Mouse (Mus musculus): ENCODE results near the gene Tab1. TPM values are rescaled to one million over a fixed set of nuclear protein-coding genes. Genes with fewer than 3 reads are reported as not detected.

Tab1 gene
- polyA plus RNA-seq, 1 experiment from 2014 or later = 44.0 TPM

DNA sequence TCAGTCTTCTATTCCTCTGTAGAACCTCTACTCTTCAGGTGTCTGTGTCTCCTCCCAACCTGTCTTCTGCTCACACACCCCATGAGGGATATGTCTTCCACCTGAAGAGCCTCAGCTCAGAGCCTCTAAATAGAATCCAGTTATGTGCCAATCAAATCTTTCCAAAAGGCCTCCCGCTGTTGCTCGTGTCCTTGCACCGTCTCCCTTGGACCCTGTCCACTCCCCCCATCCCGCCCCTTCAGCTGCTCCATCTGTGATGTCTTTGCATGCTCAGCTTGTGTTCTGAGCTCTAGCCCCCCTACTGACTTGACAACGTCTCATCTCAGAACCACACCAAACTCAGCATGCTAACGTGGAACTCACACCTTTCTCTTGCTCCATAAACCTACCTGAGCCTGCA is 1.5 kb upstream of the Tab1 start:
- H3K9ac ChIP-seq = no peak overlapping the region
- WGBS = 71% methylated on average over 6 of the region's 6 CpGs
- H3K36me3 ChIP-seq = 0 out of 2 replicates have a peak, but pooled peaks cover under 1% of the 10 kb centered on the region
- H3K27me3 ChIP-seq = no peaks in the 10 kb centered on the region
- no peaks in the 10 kb centered on the region for H3K9me3 ChIP-seq (replicated peaks)
- H3K4me1 ChIP-seq = peaks cover 19% of the 10 kb centered on the region
- no peak overlapping the region for H3K4me3 ChIP-seq
- no peak overlapping the region for H3K27ac ChIP-seq
- ATAC-seq (ENCODE audit: low FRiP score) = no peak
- H3K4me2 ChIP-seq (replicated peaks) = no peak overlapping the region

DNA sequence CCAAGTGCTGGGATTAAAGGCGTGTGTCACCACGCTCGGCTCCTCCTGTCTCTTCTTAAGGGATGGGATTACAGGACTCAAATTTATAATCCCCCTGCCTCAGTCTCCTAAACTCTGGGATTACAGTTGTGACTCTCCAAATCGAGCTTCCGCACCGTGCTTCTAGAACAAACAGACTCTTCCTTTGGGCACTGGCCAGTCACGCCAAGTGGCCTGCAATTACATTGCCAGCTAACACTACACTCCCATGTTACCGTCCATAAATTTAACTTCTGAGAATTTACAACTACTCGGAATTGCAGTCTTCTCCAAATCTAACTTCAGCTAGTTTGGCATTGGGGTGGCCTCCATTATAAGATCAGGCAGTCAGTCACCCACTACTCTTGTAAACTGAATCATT is 475 bp upstream of the Tab1 start:
- Histone ChIP-seq H3K36me3 (0 out of 2 replicates have a peak, but pooled peaks cover 8% of the 10 kb centered on the region), H3K27ac (no peak overlapping the region), H3K9ac (no peak overlapping the region), H3K27me3 (no peaks in the 10 kb centered on the region), H3K4me2 (replicated peaks) (peak overlapping the region; percentile 63), H3K4me3 (peak overlapping the region; percentile 70), H3K9me3 (replicated peaks) (no peaks in the 10 kb centered on the region), H3K4me1 (peaks cover 21% of the 10 kb centered on the region)
- peak; percentile 1; the same call in 1 of the 2 replicates for ATAC-seq (ENCODE audit: low FRiP score)
- 81% methylated on average over 9 of the region's 9 CpGs for WGBS

DNA sequence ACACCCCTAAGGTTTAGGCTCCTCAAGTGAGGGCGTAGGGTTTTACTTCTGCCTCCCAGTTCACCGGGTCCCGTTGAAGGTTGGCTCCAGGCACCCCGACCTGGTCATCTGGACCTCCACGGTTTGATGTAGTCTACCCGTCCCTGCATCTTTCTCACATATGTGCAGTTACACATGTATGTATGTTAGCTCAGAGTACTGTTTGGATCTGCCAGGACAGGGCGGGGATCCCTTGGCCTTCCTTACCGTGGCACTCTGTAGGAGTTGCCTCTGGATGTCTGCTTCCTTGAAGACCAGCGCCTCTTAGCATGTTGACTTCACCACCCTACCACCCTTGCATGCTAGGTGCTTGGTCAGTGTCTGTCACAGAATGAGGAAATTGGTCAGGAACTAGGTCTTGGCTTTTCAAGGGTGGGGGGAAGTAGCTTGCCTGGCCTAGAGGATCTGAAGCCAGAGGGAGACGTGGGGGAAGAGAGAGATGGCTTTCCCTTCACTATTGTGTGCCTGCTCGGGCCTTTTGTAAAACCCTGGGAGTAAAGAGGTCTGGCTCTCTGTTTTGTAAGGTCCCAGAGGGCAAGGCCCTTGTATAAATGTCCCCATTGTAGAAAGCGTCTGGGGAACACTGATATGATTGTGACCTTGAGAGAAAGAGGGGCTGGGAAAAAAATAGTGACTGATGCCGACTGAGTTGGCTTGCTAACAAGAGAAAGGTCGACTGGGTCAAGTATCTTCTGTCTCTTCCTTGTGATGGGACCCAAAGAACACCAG is 939 bp downstream of the Tab1 start:
- H3K4me3 ChIP-seq = peak overlapping the region; percentile 70
- H3K4me1 ChIP-seq = peaks cover 33% of the 10 kb centered on the region
- 0 out of 2 replicates have a peak, but pooled peaks cover 8% of the 10 kb centered on the region for H3K36me3 ChIP-seq
- H3K4me2 ChIP-seq (replicated peaks) = peak overlapping the region; percentile 63
- ATAC-seq (ENCODE audit: low FRiP score) = peak; percentile 9; the same call in 1 of the 2 replicates
- H3K27me3 ChIP-seq = no peaks in the 10 kb centered on the region
- no peaks in the 10 kb centered on the region for H3K9me3 ChIP-seq (replicated peaks)
- 13% methylated on average over 14 of the region's 14 CpGs for WGBS
- peak overlapping the region; percentile 83 for H3K9ac ChIP-seq
- H3K27ac ChIP-seq = peak overlapping the region; percentile 99

DNA sequence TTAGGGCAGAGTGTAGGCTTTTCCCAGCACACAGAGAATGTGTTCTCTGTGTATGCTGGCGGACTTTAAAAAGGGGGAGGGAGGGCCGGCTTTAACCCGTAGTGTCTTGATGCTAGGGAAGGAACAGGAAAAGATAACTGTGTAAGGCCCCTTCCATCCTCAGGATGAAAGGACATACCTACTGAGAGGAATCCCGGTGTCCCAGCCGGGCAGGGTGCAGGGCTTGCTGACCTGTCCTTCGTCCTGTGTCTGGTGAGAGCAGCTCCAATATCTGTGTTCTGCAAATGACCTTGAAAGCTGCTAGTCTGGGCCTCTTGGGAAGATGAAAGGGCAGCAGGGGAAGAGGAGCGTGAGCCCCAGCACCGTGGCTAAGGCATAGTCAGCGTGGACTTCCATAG is 1.5 kb downstream of the Tab1 start:
- 53% methylated on average over 9 of the region's 9 CpGs for WGBS
- Histone ChIP-seq H3K4me1 (peaks cover 33% of the 10 kb centered on the region), H3K27ac (peak overlapping the region; percentile 99), H3K9me3 (replicated peaks) (no peaks in the 10 kb centered on the region), H3K36me3 (0 out of 2 replicates have a peak, but pooled peaks cover 8% of the 10 kb centered on the region), H3K27me3 (no peaks in the 10 kb centered on the region), H3K4me2 (replicated peaks) (peak overlapping the region; percentile 63), H3K4me3 (peak overlapping the region; percentile 70), H3K9ac (peak overlapping the region; percentile 83)
- ATAC-seq (ENCODE audit: low FRiP score) = no peak

DNA sequence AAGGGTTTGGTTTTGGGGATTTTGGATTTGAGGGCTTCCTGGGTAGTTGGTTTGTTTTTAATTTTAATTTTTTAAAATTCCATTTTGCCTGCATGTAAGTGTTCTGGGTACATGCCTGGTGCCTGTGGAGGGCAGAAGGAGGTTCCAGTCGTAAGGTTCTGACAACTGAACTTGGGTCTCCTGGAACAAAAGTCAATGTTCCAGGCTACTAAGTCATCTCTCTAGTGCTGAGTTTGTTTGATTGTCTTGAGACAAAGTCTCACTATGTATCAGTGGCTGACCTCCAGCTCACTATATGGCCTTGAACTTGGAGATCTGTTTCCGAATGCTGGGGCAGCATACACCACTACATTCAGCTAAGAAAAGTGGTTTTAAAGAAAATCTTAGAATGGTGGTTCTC is 2.6 kb downstream of the Tab1 start:
- 91% methylated on average over 2 of the region's 2 CpGs for WGBS
- H3K36me3 ChIP-seq = 0 out of 2 replicates have a peak, but pooled peaks cover 11% of the 10 kb centered on the region
- H3K9me3 ChIP-seq (replicated peaks) = no peaks in the 10 kb centered on the region
- no peak overlapping the region for H3K27ac ChIP-seq
- H3K4me2 ChIP-seq (replicated peaks) = no peak overlapping the region
- ATAC-seq (ENCODE audit: low FRiP score) = no peak
- no peak overlapping the region for H3K9ac ChIP-seq
- no peaks in the 10 kb centered on the region for H3K27me3 ChIP-seq
- H3K4me3 ChIP-seq = no peak overlapping the region
- H3K4me1 ChIP-seq = peaks cover 33% of the 10 kb centered on the region

DNA sequence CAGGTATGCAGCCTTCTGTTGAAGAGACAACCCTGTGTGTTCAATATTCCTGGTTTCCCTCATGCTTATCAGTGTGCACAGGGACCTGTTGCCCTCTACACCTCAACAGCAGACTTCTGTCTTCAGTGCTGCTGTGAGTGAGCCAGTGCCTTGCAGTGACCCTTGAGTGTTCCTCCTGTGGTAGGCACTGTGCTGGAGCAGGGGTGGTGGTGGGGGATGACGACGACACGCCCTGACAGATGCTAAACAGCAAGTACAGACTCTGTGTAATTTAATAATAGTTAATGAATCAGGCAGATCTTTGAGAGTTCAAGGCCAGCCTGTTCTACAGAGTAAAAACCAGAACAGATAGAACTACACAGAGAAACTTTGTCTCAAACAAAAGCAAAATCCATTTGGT is 3.7 kb downstream of the Tab1 start:
- Histone ChIP-seq H3K9me3 (replicated peaks) (peaks cover 2% of the 10 kb centered on the region; the same call in 1 of the 2 replicates), H3K36me3 (peaks cover 22% of the 10 kb centered on the region), H3K27me3 (no peaks in the 10 kb centered on the region), H3K27ac (no peak overlapping the region), H3K4me2 (replicated peaks) (no peak overlapping the region), H3K4me1 (peaks cover 33% of the 10 kb centered on the region), H3K9ac (no peak overlapping the region), H3K4me3 (no peak overlapping the region)
- WGBS = 96% methylated on average over 3 of the region's 3 CpGs
- no peak for ATAC-seq (ENCODE audit: low FRiP score)

DNA sequence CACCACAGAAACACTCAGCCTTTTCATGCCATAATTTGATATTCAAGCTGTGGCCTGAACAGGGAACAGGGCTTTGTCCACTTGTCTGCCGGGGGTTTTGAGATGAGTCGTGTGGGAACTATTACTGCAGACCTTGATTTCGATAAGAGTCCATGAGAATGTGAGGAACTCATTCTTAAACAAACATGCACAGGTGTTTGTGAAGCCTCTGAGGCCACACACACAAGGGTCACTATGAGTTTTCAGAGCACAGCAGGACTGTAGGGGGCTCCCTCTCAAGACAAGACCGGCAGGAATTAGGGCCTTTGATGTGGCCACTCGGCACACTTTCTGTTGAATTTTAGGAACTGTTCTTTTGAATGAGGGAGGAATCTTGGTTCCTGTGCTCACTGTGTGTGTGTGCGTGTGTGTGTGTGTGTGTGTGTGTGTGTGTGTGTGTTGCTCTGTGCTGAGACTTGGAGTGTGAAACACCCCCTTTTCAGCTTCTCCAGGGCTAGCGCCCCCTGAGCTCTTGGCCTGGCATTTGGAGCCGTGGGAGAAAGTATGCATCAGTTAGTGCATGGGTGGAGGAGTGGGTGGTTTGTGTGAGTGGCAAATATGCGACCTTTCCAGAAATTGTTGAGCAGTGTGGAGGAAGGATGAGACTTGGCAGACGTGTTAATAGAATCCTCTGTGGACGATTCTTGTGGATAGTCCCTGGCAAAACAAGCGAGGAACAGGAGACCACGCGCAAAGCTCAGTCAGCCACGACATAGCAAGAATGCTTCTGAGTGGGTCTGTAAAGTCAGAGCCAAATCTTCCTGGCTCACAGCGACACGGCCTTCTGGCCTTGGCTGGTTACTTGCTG is 5.2 kb downstream of the Tab1 start:
- ATAC-seq (ENCODE audit: low FRiP score) = no peak
- Histone ChIP-seq H3K36me3 (peaks cover 30% of the 10 kb centered on the region), H3K4me1 (peaks cover 33% of the 10 kb centered on the region), H3K9me3 (replicated peaks) (peaks cover 8% of the 10 kb centered on the region; the same call in 1 of the 2 replicates), H3K27ac (0 out of 2 replicates have a peak overlapping the region, but pooled peaks have one; percentile 23), H3K9ac (no peak overlapping the region), H3K4me2 (replicated peaks) (no peak overlapping the region), H3K27me3 (no peaks in the 10 kb centered on the region), H3K4me3 (no peak overlapping the region)
- WGBS = 69% methylated on average over 17 of the region's 17 CpGs

DNA sequence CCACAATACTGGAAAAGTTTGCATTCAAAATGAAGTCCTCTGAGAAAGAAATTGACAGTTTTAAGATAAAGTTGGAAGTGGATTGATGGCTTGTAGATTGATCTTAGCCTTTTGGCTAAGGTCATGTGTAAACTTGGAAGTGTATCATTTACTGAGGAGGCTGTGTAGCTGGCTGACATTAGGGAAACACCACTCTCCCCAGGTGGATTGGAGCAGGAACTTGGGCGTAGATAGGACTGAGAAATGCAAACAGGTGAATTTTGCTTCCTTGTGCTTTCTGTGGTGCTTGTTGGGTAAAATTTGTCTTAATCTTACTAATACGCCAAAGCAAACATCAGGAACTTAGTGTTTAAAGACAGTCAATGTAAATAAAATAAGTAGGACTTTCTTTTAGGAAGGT is 7.4 kb downstream of the Tab1 start:
- WGBS = 97% methylated on average over 2 of the region's 2 CpGs
- H3K4me1 ChIP-seq = peaks cover 18% of the 10 kb centered on the region; the same call in 1 of the 2 replicates
- H3K36me3 ChIP-seq = peaks cover 30% of the 10 kb centered on the region
- no peak overlapping the region for H3K4me3 ChIP-seq
- H3K4me2 ChIP-seq (replicated peaks) = no peak overlapping the region
- H3K27ac ChIP-seq = no peak overlapping the region
- no peaks in the 10 kb centered on the region for H3K27me3 ChIP-seq
- ATAC-seq (ENCODE audit: low FRiP score) = no peak
- peaks cover 8% of the 10 kb centered on the region; the same call in 1 of the 2 replicates for H3K9me3 ChIP-seq (replicated peaks)
- no peak overlapping the region for H3K9ac ChIP-seq

DNA sequence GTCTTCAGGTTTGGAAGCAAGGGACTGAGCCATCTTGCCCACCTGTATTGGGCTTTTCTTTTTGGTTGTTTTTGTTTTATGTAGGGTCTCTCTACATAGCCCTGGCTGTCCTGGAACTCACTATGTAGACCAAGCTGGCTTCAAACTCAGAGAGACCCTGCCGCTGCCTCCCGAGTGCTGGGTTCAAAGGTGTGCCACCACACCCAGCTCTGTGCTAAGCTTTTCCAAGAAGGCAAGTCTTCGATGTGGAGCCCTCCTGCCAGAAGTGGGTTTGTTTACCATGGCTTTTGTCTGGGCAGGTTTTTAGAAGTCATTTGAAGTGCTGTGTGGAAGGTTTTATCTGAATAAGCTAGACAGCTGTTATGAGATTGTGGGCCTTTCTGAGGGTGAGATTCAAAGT is 8.0 kb downstream of the Tab1 start:
- no peak overlapping the region for H3K4me3 ChIP-seq
- peaks cover 8% of the 10 kb centered on the region; the same call in 1 of the 2 replicates for H3K9me3 ChIP-seq (replicated peaks)
- ATAC-seq (ENCODE audit: low FRiP score) = no peak
- peaks cover 18% of the 10 kb centered on the region; the same call in 1 of the 2 replicates for H3K4me1 ChIP-seq
- no peak overlapping the region for H3K9ac ChIP-seq
- H3K4me2 ChIP-seq (replicated peaks) = no peak overlapping the region
- no peak overlapping the region for H3K27ac ChIP-seq
- H3K27me3 ChIP-seq = no peaks in the 10 kb centered on the region
- 97% methylated on average over 3 of the region's 3 CpGs for WGBS
- peaks cover 30% of the 10 kb centered on the region for H3K36me3 ChIP-seq

DNA sequence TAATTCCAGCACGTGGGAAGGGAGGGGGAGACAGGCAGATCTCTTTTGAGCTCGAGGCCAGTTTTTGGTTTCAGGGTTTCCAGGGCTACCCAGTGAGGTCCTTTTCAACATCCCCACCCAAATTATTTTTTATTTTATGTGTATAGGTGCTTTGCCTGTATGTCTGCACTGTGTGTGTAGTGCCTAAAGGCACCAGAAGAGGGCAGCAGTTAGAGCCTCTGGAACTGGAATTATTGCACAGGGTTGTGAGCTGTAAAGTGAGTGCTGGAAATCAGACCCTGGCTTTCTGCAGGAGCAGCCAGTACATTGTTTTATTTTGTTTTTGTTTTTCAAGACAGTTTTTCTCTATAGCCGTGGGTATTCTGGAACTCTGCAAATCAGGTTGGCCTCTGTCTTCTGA is 9.2 kb downstream of the Tab1 start:
- Histone ChIP-seq H3K36me3 (peaks cover 25% of the 10 kb centered on the region), H3K27me3 (no peaks in the 10 kb centered on the region), H3K9me3 (replicated peaks) (peaks cover 8% of the 10 kb centered on the region; the same call in 1 of the 2 replicates), H3K27ac (no peak overlapping the region), H3K9ac (no peak overlapping the region), H3K4me3 (no peak overlapping the region), H3K4me1 (peaks cover 12% of the 10 kb centered on the region; the same call in 1 of the 2 replicates), H3K4me2 (replicated peaks) (no peak overlapping the region)
- WGBS = 98% methylated on average over 3 of the region's 3 CpGs
- no peak for ATAC-seq (ENCODE audit: low FRiP score)

DNA sequence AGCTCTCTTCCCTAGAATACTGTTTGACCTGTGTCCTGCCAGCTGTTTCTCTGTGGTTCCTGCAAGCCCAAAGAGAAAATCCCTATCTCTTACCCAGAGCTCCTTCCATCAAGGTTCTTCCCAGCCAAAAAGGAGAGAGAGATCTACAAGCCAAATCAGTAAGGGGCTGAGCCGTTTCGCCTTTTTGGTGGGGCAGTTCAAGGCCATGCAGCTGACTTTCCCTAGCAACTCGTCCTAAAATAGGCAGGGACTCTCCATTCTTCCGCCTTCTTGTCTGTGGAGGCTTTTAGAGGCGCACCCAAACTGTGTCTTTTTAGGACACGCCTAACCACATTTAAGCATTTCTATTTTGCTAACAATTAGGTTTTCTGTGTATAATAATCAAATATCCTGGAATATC is 10.8 kb downstream of the Tab1 start:
- H3K36me3 ChIP-seq = peaks cover 33% of the 10 kb centered on the region
- no peak overlapping the region for H3K9ac ChIP-seq
- no peak for ATAC-seq (ENCODE audit: low FRiP score)
- H3K4me2 ChIP-seq (replicated peaks) = no peak overlapping the region
- H3K27me3 ChIP-seq = no peaks in the 10 kb centered on the region
- H3K4me1 ChIP-seq = no peaks in the 10 kb centered on the region
- peaks cover 8% of the 10 kb centered on the region; the same call in 1 of the 2 replicates for H3K9me3 ChIP-seq (replicated peaks)
- WGBS = 97% methylated on average over 6 of the region's 6 CpGs
- no peak overlapping the region for H3K4me3 ChIP-seq
- no peak overlapping the region for H3K27ac ChIP-seq

DNA sequence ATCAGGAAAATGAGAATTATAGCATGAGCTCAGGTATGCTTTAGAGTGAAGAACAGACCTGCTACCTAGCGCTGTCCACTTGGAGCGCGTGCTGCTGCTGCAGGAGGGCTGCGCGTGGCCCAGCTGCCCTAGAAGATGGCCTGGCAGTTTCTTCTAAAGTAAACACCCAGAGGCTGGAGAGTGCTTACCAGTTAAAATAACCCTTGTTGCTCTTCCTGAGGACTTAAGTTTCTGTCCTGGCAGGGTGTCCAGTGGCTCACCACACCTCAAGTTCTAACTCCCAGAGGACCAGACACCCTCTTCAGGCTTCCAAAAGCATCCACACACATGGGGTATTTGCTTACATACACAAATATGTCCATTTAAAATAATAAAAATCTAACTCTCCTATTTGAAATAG is 12.5 kb downstream of the Tab1 start:
- H3K36me3 ChIP-seq = peaks cover 47% of the 10 kb centered on the region
- H3K9ac ChIP-seq = no peak overlapping the region
- H3K27ac ChIP-seq = no peak overlapping the region
- WGBS = 95% methylated on average over 5 of the region's 5 CpGs
- H3K4me2 ChIP-seq (replicated peaks) = no peak overlapping the region
- ATAC-seq (ENCODE audit: low FRiP score) = no peak
- H3K4me1 ChIP-seq = no peaks in the 10 kb centered on the region
- no peaks in the 10 kb centered on the region for H3K27me3 ChIP-seq
- H3K9me3 ChIP-seq (replicated peaks) = peaks cover 8% of the 10 kb centered on the region; the same call in 1 of the 2 replicates
- no peak overlapping the region for H3K4me3 ChIP-seq

Measured in hindbrain, embryonic 12.5 days (tissue).